Mouse (Mus musculus): ENCODE results near the gene Gm3646. TPM values are rescaled to one million over a fixed set of nuclear protein-coding genes. Genes with fewer than 3 reads are reported as not detected.

Gm3646 gene
- total RNA-seq, 2 experiments from 2014 or later, result not detected

Other genes starting within 250 kb of the Gm3646 start
- gene Rnf149, start 227.9 kb downstream of the Gm3646 start, total RNA-seq (2014; fragmentation: Nextera tagmentation), result 34.0 and 37.2 TPM in 2 replicates
- gene Rnf149, start 227.9 kb downstream of the Gm3646 start, total RNA-seq (2017), result 34.6 and 34.8 TPM in 2 replicates
- gene Creg2, start 153.9 kb downstream of the Gm3646 start, total RNA-seq (2014; fragmentation: Nextera tagmentation), result not detected in 2 replicates
- not detected in 2 replicates for gene Creg2, start 153.9 kb downstream of the Gm3646 start, total RNA-seq (2017)
- not detected in 2 replicates for gene Rfx8, start 84.3 kb downstream of the Gm3646 start, total RNA-seq (2014; fragmentation: Nextera tagmentation)
- 0.86 TPM in 1 of 2 replicates, not detected in the other for gene Rfx8, start 84.3 kb downstream of the Gm3646 start, total RNA-seq (2017)
- gene Map4k4, start 95.6 kb upstream of the Gm3646 start, total RNA-seq (2014; fragmentation: Nextera tagmentation), result 24.6 and 38.5 TPM in 2 replicates
- gene Map4k4, start 95.6 kb upstream of the Gm3646 start, total RNA-seq (2017), result 58.2 and 64.7 TPM in 2 replicates

Measured in granulocyte monocyte progenitor cell, adult 5-6 weeks (primary cell).